Mouse (Mus musculus) frontal cortex, postnatal 36 days (tissue): ENCODE measurements around the gene Fibcd1.
A peak's percentile ranks its signal among the peaks of the same experiment; 100 is the strongest.

ENCODE experiments used
- DNase-seq, 2 experiments: peaks; one replicate each; pipeline ENCODE4 v3.0.0; 2022; ENCODE audit warnings: low spot score in 2 of 2

Fibcd1 gene

GRCm38 (mm10) chr2:31845896-31846691 is at the start of gene Fibcd1:
Gene Fibcd1, minus strand, starts transcription at chr2:31846005.
- no peak for DNase-seq

- DNase-seq = peak in 1 of 2 experiments; percentile 66
These were observed 48.5 kb upstream of the Fibcd1 start for GRCm38 (mm10) chr2:31894221-31894870.

DNA sequence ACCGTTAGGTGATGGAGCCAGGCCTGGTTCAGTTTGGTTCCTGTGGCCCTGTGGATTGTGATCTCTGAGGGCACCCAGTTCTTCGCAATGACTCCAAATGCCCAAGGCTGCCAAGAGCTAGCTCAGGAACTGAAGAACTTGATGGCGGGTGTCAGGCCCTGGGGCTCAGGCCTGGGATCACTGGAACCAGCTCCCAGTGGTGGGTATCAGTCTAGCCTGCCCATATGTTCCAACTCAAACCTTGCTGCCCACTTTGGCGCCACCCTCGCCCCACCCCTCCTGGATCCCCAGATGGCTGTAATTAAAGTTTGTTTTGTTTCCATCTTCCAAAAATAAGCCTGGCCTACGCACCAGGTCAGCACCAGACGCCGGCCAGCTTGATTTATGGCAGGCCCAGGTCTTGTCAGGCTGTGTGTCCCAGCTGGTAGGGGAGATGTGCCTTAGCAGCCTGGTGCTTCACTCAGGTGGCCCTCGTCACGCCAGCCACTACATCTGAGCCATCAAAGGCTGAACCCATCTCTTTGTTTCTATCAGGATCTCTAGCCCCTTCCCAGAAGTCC is 47.4 kb upstream of the Fibcd1 start:
- no peak for DNase-seq

DNA sequence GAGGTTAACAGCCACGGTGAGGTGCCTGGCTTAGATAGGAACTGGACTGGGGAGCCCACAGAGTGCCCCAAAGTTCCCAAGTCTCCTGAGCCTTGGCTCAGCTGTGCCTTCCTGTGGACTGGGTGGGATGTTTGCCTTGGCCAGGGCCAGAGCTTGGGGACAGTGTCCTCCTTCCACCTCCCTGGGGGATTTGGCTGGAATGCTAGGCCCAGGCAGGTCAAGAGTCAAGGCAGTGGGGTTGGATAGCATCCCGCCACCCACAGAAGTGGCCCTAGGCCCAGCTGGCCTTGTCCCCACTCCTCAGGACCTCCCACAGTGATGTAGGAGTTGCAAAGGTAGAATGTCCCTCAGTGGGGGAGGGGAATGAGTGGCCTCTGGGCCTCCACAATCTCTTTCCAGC is 45.4 kb upstream of the Fibcd1 start:
- no peak for DNase-seq

DNA sequence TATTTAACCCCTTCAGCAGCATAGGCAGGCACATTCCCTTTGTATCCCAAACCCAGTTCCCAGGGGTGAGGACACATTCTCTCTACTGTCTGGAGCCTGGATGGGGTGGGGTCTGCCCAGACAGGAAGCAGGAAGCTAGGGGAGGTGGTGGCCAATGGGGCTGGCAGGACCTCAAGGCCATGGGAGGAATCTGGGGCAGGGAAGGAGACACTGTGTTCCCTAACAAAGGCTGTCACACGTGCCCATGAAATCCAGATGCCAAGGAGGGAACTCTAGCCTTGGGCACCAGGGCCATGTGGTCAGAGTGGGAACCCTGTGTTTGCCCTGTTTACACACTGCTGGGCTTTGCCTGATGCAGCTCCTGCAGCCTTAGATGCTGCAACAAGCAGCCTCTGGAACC is 43.1 kb upstream of the Fibcd1 start:
- DNase-seq = no peak

- no peak for DNase-seq
These were observed 41.2 kb upstream of the Fibcd1 start, which contains the start of gene Lamc3 for GRCm38 (mm10) chr2:31887030-31887429. Gene Lamc3, plus strand, starts transcription at chr2:31887291.

DNA sequence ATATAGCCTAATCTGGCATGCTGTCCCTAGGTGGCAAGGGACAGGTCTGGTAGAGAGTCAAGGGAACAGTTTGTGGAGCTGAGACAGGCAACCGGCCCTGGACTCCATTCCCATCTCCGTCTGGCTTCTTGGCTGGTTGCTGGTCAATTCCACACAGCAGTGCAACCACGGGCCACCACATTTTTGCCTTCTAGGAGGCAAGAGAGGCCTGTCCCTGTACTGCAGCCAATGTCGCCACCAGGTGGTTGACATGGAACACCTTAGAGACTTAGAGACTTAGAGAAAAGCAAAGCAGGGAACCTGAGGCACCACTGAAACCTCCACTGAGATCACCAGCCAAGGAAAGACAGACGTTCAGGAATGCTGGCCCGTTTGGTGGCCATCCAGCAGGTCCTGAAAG is 39.0 kb upstream of the Fibcd1 start:
- DNase-seq = peak; percentile 31 to 40

GRCm38 (mm10) chr2:31883061-31883460 is 37.3 kb upstream of the Fibcd1 start:
- no peak for DNase-seq

GRCm38 (mm10) chr2:31880868-31881267 is 35.1 kb upstream of the Fibcd1 start:
- DNase-seq = no peak

GRCm38 (mm10) chr2:31878610-31879009 is 32.8 kb upstream of the Fibcd1 start:
- DNase-seq = no peak

DNA sequence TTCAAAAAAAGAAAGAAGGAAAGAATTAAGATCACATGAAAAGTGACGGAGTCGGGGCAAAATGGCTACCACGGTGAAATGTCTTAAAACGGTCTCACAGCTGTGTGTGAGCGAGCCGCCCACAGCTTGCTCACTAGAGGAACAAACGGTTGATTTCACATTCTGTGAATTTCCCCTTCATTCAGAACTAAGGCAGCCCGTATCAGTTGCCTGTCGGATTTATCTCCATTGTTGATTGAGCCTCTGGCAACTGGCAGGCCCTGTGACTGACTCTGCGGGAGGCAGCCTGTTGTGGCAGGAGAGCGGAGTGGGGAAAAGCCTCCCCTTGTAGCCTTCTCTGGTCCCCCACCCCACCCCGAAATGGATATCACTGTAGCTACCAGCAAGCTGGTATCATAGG is 30.6 kb upstream of the Fibcd1 start:
- peak; percentile 28 to 43 for DNase-seq

GRCm38 (mm10) chr2:31874290-31874855 is 28.6 kb upstream of the Fibcd1 start:
- DNase-seq = no peak

DNA sequence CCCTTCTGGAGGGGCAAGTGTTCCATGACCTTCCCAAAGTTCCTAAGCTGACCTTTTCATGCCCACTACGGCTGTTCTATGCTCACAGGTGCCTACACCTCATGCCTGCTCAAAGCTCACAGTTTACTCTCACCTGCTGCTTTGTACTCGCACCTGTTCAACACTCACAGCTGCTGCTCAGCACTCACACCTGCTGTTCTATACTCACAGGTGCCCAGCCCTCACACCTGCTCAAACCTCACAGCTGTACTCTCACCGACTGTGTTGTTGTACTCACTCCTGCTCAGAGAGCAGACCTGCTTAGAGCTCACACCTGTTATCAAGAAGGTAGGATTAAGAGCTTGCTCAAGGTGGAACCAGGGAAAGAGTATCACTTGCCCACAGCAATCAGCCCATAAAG is 24.9 kb upstream of the Fibcd1 start:
- DNase-seq = no peak

- DNase-seq = no peak
These were observed 23.9 kb upstream of the Fibcd1 start for GRCm38 (mm10) chr2:31869692-31870091.

GRCm38 (mm10) chr2:31868538-31869164 is 22.8 kb upstream of the Fibcd1 start:
- no peak for DNase-seq

DNA sequence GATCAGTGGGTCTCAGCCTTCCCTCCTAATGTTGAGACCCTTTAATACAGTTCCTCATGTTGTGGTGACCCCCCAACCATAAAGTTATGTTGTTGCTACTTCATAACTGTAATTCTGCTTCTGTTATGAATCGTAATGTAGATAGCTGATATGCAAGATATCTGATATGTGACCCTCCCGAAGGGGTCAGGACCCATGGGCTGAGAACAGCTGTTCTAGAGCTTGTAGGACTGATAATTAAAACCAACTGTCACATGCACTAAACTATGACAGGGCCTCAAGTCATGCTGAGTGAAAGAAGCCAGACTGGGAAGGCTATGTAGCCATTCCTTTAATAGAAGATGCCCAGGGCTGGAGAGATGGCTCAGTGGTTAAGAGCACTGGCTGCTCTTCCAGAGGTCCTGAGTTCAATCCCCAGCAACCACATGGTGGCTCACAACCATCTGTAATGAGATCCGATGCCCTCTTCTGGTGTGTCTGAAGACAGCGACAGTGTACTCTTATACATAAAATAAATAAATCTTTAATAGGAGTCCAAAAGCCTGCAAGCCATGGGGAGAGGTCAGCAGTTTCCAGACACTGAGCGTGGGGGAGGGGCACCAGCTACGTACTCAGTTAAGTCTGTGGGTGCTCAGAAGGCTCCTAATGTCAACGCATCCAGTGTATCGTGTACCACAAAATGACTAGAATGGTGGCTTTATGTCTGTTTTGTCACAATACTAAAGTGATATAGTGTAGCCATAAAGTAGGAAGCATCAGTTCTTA is 22.1 kb upstream of the Fibcd1 start:
- no peak for DNase-seq

DNA sequence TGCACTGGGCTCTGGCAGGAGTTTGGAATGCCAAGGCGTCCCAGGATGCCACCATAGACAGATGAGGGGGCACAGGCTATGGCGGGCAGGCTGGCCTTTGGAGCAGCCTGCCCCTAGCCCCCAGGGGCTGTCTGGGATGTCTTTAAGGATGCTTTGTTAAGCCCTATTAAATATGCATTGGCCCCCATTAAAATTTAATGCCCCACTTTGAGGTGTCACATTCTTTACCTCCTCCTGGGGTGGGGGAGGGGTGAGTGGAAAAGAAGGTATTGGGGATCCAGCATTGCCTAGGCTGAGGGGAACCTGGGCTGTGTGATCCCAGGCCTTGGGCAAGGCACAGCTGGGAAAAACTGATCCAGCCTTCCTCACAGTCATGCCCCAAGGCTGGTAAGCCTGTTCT is 20.0 kb upstream of the Fibcd1 start:
- no peak for DNase-seq

GRCm38 (mm10) chr2:31865322-31865721 is 19.5 kb upstream of the Fibcd1 start:
- DNase-seq = no peak

- no peak for DNase-seq
These were observed 19.1 kb upstream of the Fibcd1 start for GRCm38 (mm10) chr2:31864891-31865290.

GRCm38 (mm10) chr2:31863766-31864165 is 18.0 kb upstream of the Fibcd1 start:
- DNase-seq = no peak

DNA sequence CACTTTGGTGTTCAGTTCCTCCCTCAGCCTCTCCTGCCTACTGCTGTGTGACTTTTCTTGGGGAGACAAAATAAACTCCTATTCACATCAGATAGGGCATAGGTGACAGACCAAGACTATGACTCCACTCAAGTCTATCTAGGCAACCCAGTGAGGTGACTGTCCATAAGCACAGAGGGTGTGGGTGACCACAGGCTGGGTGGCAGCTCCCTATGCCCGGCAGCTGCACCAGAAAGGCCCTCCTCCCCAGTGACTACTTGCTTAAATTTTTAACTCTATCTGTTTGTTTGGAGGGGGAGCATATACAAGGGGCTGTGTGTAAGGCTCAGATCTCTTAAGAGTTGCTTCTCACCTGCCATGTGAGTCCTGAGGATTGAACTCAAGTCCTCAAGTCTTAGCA is 17.1 kb upstream of the Fibcd1 start:
- DNase-seq = no peak
